Mouse (Mus musculus): ENCODE measurements around the gene Pikfyve.

DNA sequence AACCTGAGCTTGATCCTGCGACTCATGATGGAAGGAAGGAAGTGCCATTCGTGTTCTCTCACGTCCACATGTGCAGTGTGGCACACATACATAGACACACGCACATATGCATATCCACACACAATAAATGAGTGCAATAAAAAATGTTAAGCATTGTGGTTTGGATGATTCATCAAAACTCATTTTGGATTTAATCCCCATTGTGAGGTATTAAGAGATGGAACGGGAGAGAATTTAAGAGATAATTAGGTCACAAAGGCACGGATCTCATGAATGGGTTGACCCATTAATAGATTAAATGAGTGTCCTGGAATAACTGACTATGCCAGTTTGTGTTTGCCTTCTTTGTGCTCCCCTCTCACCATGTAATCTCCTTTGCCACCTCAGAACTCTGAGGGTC lies 95.3 kb downstream of the Pikfyve start, which contains the start of gene Pth2r:
- TF ChIP-seq CTCF (IDR thresholded peaks at IDR 0.05; ENCODE audit: borderline replicate concordance, extremely low read depth, insufficient read depth, insufficient read length) (no peak), POLR2A (IDR thresholded peaks at IDR 0.05; ENCODE audit: borderline replicate concordance, extremely low read depth, insufficient read depth, insufficient read length, poor library complexity, severe bottlenecking) (no peak)
